Mouse (Mus musculus) neural tube, embryonic 14.5 days (tissue): ENCODE measurements at regions not wholly inside any gene's neighbourhood (a gene's known extent, or its start where the extent isn't known, plus 50 kb on each side); places are given as distances from the start of the nearest gene placed in this dataset.
A peak's percentile ranks its signal among the peaks of the same experiment; 100 is the strongest.

ENCODE experiments used
- ATAC-seq: fragments of 200-750 bp; cut with Nextera tagmentation; 2 replicates; pipeline ENCODE4 v1.8.0; 2017; ENCODE audit warnings: low read depth, mild to moderate bottlenecking, moderate TSS enrichment, moderate library complexity
- H3K27ac ChIP-seq: fragments of 300-500 bp; sonication (generic); 2 replicates; pipeline ENCODE4 v1.5.1; 2014; ENCODE audit warnings: low read depth, mild to moderate bottlenecking, control low read depth, low read length, moderate library complexity, mixed read lengths
- H3K27me3 ChIP-seq: fragments of 300-500 bp; sonication (generic); 2 replicates; pipeline ENCODE4 v1.6.1; 2014; ENCODE audit warnings: low read length; ENCODE audit not compliant: control insufficient read depth, insufficient read depth
- H3K36me3 ChIP-seq: fragments of 300-500 bp; sonication (generic); 2 replicates; pipeline ENCODE4 v1.6.1; 2014; ENCODE audit warnings: low read length, mixed read lengths; ENCODE audit not compliant: control insufficient read depth, insufficient read depth
- H3K4me1 ChIP-seq: fragments of 300-500 bp; sonication (generic); 2 replicates; pipeline ENCODE4 v1.6.1; 2014; ENCODE audit warnings: low read length; ENCODE audit not compliant: control insufficient read depth, insufficient read depth
- H3K4me2 ChIP-seq: fragments of 300-500 bp; sonication (generic); 2 replicates; pipeline ENCODE4 v1.6.1; 2014; ENCODE audit warnings: mild to moderate bottlenecking, low read depth, low read length, control low read depth
- H3K4me3 ChIP-seq: fragments of 300-500 bp; sonication (generic); 2 replicates; pipeline ENCODE4 v1.5.1; 2014; ENCODE audit warnings: low read depth, low read length, control low read depth, mixed read lengths
- H3K9ac ChIP-seq: fragments of 300-500 bp; sonication (generic); replicated peaks from 2 replicates; pipeline ENCODE4 v1.6.1; 2014; ENCODE audit warnings: low read depth, mild to moderate bottlenecking, control low read depth, low read length, mixed read lengths
- H3K9me3 ChIP-seq: fragments of 300-500 bp; sonication (generic); 2 replicates; pipeline ENCODE4 v1.6.1; 2016; ENCODE audit warnings: low read length; ENCODE audit not compliant: control insufficient read depth
- WGBS: fragments of 180-500 bp; shearing (Covaris S2); extraction: QIAGEN DNeasy Blood & Tissue Kit; methylation state at CpG from one replicate; pipeline ENCODE4 v1.1.7; 2014; 5-methylcytosine and 5-hydroxymethylcytosine counted together

DNA sequence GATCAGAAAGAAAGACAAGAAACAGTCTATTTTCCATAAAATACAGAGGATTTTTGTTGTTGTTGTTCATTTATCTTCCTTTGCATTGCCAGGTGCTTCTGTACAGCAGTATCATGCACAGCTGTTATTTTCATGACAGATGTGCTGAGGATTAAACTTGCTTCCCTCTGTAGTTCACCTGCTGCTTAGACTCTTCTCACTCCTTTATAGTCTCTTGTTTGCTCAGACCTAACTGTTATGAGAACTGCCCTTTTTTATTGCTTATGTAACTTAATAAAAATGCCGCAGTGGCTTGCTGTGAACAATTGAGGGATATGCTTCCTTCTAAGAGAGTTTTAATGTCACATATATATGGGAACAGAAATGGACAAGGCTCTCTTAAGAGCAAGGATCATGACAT, 467.1 kb downstream of the Adcyap1 start:
- H3K36me3 ChIP-seq: no peaks in the 10 kb centered on the region
- no peak overlapping the region for H3K4me2 ChIP-seq
- no peak overlapping the region for H3K27ac ChIP-seq
- H3K27me3 ChIP-seq: peaks cover 5% of the 10 kb centered on the region; the same call in 1 of the 2 replicates
- no peaks in the 10 kb centered on the region for H3K9me3 ChIP-seq
- ATAC-seq: no peak
- H3K4me3 ChIP-seq: no peak overlapping the region
- no peaks in the 10 kb centered on the region for H3K4me1 ChIP-seq
- no peak overlapping the region for H3K9ac ChIP-seq
- 77% methylated on average over 1 of the region's 1 CpGs for WGBS

DNA sequence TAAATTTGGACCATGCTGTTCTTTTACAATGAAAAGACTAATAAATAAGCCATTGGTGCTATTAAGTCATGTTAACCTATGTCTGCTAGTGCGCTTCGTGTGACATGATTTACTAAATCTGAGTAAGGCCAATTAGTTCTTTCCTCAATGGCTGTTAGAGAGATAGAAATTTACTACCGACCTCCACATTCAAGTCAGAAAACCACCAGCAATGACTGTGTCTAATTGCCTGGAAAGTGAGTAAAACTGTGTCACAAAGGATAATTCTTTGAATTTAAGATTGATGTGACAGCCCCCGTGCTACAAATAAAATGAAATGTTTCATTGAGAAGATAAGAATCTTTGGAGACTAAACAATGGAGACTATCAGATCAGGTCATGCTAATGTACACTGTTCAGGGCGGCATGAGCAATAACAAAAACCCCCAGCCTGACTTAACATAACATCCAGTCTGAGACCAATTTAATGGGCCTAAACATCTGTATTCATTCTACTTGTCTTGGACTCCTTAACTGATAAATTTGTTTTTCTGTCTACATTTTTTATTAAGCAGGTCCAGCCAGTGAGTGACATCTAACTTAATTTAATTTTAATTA, 477.6 kb downstream of the Adcyap1 start:
- no peak overlapping the region for H3K9ac ChIP-seq
- H3K36me3 ChIP-seq: no peaks in the 10 kb centered on the region
- H3K9me3 ChIP-seq: no peaks in the 10 kb centered on the region
- ATAC-seq: peak; percentile 60; the same call in 1 of the 2 replicates
- no peak overlapping the region for H3K27ac ChIP-seq
- H3K4me3 ChIP-seq: no peak overlapping the region
- H3K27me3 ChIP-seq: peaks cover 10% of the 10 kb centered on the region
- H3K4me2 ChIP-seq: no peak overlapping the region
- WGBS: 11% methylated on average over 5 of the region's 5 CpGs
- no peaks in the 10 kb centered on the region for H3K4me1 ChIP-seq

DNA sequence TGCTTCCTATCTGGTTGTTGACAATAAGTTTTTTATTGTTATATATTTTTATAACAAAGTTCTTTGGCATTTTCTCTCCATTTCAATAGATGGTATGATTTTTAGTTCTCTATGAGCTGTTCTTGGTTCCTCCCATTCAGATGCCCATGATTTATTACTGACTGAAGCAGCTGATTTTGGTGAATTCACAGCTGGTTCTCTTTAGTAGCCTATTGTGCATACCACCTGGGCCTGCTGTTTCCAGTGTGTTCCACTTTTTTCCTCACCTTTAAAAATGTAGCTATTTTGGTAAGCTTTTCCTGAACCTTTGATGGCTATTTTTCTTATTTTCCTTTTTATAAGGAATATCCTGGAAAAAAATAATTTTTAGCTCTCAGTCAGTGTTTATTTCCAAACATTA, 501.9 kb downstream of the Adcyap1 start:
- Histone ChIP-seq H3K9ac (no peak overlapping the region), H3K27me3 (no peaks in the 10 kb centered on the region), H3K4me1 (no peaks in the 10 kb centered on the region), H3K27ac (no peak overlapping the region), H3K4me3 (no peak overlapping the region), H3K4me2 (no peak overlapping the region), H3K9me3 (no peaks in the 10 kb centered on the region), H3K36me3 (no peaks in the 10 kb centered on the region)
- no peak for ATAC-seq

DNA sequence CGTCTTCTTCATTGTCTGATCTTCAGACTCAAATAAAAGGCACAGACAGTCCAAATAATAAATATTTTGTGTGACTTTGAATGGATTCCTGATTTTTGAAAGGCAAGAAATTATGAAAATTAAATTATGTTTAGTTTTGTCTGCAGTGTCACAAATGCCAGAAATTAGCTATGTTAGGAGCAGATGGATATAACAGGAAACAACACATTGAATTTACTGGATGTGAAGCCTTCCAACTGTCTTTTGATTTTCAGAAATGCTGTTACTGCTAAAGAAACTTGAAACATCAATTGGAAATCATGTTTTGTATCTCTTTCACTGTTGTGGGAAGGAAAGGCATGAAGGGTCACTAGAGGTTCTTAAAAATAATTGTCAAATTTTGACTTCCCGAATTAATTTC, 518.8 kb downstream of the Adcyap1 start:
- Histone ChIP-seq H3K36me3 (no peaks in the 10 kb centered on the region), H3K4me3 (no peak overlapping the region), H3K27ac (no peak overlapping the region), H3K27me3 (no peaks in the 10 kb centered on the region), H3K4me1 (no peaks in the 10 kb centered on the region), H3K9ac (no peak overlapping the region), H3K4me2 (no peak overlapping the region), H3K9me3 (no peaks in the 10 kb centered on the region)
- no peak for ATAC-seq
- 93% methylated on average over 2 of the region's 2 CpGs for WGBS

DNA sequence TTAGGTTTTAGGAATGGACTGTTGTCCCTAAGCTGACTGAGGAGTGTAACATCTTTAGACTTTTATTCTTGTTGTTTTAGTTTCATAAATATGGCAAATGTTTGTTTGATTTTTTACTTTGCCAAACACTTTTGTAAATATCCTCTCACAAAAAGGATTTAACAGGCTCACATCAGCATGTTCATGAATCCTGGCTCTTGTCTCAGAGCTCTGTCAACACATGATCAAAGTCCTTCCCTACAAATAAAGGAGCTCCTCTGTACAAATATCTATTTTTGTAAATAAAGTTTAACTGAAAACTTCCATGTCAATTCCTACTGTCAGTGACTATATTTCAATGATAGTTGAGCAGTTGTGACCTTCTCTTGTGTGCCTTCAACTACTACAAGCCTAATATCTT, 542.5 kb downstream of the Adcyap1 start:
- no peaks in the 10 kb centered on the region for H3K36me3 ChIP-seq
- H3K27ac ChIP-seq: no peak overlapping the region
- no peaks in the 10 kb centered on the region for H3K9me3 ChIP-seq
- H3K4me2 ChIP-seq: no peak overlapping the region
- H3K4me3 ChIP-seq: no peak overlapping the region
- ATAC-seq: no peak
- no peak overlapping the region for H3K9ac ChIP-seq
- no peaks in the 10 kb centered on the region for H3K27me3 ChIP-seq
- H3K4me1 ChIP-seq: no peaks in the 10 kb centered on the region

DNA sequence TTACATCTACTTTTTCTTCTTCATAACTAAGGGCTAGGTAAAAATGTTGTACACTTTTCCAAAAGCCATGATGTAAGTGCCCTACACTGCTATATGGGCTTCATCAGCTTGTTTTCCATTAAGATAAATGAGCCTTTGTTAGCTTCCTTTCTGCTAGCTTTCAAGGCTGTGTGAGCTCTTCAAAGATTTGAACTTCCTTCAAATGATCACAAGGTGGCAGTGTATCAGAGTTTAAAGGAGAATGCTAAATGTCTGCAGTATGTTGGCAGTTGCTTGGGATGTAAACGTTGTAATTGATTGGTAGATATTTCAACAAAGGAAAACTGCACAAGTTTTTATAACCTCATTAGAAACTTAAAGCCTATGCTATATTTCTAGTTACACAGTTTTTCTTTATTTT, 563.5 kb downstream of the Adcyap1 start:
- no peaks in the 10 kb centered on the region for H3K36me3 ChIP-seq

More for the DNA sequence above, 563.5 kb downstream of the Adcyap1 start:
- H3K4me1 ChIP-seq: no peaks in the 10 kb centered on the region
- H3K27me3 ChIP-seq: no peaks in the 10 kb centered on the region
- H3K4me2 ChIP-seq: no peak overlapping the region
- 8% methylated on average over 1 of the region's 1 CpGs for WGBS
- no peak overlapping the region for H3K4me3 ChIP-seq
- no peaks in the 10 kb centered on the region for H3K9me3 ChIP-seq
- no peak overlapping the region for H3K27ac ChIP-seq
- peak; percentile 85; the same call in 1 of the 2 replicates for ATAC-seq
- no peak overlapping the region for H3K9ac ChIP-seq
